Mouse (Mus musculus) regulatory T cell (primary cell): ENCODE measurements around the gene Pirt.

Source experiments
- in situ Hi-C: fragments of 300-600 bp; cut with MboI, MseI; formaldehyde crosslinking; loops from one replicate; pipeline ENCODE4 v1.15.1; 2025; ENCODE audit warnings: high pct_unique_total_duplicates

Pirt gene

DNA sequence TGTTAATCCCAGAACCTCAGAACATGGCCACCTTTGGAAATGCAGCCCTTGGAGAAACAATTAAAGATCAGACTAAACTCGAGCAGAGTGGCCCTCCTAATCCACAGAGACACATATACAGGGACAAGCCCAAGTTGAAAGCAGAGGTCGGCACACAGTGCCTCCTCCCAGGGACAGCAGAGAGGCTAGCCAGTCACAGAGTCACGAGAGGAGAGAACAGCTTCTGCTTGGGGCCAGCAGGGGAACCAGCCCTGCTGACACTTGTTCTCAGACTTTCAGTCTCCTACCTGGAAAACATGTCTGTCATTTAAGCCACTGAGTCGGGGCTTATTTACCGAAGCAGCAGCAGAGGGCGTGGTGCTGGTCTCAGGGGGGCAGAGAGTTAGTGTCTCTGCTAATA, 34.7 kb downstream of the Pirt start:
- in situ Hi-C loops: no loop called here

DNA sequence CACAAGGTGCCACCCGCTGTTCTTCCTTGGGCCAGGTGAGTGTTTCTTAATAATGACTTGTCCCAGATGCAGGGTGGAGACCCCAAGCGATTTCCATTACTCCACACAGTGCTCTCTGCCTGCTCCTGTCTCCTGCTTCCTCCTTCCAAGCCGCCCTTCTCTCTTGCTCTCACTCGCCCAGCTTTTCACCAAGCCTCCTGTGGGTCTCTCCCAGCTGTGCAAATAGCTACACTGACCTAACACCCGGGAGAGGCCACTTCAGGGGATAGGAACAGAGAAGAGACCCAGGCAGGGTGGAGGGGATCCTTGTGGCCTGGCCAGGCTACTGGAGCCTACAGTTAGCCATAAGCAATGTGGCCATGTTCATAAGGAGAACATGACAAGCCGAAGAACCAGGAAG, 35.1 kb downstream of the Pirt start:
- in situ Hi-C loops: no loop called here

DNA sequence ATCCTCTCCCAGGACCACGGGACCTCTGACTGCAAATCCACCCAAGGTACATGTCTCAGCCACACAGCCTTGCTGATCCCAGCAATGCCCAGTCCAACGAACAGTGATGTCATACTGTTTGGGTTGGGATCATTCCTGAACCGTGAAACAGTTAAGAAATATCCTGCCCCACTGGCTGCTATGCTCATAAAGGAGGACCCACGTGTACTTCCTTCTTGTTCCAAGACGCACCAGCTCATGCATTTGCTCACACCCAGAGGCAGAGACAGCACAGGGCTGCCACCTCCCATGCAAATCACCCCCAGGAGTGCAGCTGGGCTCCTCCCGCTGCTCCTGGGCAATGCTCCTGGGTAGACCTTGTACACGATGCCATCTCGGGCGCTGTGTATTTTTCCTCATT, 44.5 kb downstream of the Pirt start, which contains the start of gene Tmem238l:
TSS of gene Tmem238l (plus strand) at position 336 of the 400 bp plus-strand sequence.
- in situ Hi-C loops: no loop called here

DNA sequence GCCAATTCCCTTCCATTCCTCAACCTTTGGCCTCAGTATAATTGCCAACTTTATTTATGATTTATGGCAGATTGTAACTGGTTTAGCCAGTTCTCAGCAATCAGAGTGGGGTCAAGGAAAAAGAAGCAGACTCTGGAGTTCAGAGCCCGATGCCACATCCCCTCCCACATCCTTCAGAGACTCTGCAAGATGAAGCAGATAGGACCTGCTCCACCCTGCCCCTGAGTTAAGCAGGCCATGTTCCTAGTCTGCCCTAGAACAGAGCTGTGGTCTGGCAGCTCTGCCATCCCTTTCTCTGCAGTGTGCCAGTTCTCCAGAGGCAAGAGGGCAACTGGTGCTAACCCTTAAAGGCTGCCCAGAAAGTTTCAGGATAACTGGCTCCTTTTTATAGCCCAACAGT, 49.0 kb downstream of the Pirt start:
- in situ Hi-C loops: no loop called here

DNA sequence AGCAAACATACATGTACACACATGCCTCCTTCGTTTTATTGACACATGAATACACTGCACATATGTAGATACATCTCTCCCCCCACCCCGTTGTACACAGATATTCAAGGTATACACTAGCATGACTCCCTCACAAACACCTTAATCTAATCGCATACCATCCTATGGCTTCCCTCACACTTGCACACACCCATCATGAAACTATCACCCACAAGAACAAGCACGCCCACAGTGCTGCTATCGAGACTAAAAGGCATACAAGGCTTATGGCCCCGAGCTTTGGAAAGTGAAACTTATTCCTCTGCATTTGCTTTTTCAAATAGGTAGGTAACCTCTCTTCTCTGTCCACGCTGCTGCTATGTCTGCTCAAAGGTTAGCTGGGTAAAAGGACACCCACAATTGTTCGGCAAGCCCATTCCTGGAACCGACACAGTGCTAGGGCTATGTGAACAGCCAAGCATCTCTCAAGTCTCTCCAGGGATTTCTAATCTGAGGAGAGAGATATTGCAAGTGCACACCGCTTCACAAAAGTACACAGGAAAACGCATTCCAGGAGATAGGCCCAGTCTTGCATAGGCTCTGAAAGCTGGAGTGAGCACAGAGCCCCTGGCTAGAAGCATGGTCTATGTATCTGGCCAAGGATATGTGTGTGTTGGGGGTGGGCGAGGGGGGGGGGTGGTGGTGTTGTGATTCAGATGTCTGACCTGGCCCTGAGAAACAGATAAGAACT, 49.8 kb downstream of the Pirt start:
- in situ Hi-C loops: no loop called here

DNA sequence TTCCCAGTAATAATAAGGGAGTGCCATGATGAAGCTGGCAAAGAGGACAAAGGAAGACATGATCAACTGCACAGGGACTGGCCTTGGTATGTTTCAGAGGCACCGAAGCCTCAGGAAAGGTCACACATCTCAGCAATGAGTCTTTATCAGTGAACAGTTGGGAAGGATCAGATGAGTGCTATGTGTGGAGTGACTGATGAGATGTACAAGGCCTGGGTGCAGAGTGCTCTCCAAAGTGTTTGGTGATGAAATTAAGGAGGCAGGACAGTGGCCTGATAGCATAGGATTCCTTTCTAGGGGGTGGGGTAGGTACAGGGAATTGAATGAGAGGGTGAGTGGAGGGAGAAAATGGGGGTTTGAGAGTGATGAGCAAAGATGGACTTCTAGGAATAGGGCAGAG, 51.7 kb downstream of the Pirt start:
- in situ Hi-C loops: no loop called here

DNA sequence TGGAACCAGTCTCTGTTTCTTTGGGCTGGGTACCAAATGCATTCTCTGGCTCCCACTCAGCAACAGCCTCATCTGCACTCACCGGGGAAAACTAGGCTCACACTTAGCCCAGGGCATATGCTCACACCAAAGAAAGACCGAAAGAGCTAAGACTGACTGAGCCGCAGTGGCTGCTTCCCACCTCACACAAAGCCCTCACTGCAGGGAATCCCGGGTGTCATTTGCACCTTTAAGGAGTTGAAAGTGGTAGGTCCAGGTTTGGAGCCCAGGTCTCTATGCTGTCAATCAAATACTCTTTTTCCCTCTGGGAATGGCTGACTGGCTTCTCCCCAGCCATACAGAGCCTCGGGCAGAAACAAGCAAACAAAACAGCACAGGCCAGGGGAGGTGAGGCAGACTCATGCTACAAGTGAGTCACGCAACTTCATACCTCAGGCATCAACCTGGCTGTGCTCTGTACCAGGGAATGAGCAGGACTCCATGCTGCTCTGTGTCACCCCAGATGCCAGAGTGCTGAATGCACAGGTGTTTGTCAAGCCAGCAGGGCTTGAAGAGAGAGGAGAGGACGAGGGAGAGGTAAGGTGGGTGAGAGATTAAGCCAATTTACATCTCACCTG, 54.8 kb downstream of the Pirt start:
- in situ Hi-C loops: no loop called here

DNA sequence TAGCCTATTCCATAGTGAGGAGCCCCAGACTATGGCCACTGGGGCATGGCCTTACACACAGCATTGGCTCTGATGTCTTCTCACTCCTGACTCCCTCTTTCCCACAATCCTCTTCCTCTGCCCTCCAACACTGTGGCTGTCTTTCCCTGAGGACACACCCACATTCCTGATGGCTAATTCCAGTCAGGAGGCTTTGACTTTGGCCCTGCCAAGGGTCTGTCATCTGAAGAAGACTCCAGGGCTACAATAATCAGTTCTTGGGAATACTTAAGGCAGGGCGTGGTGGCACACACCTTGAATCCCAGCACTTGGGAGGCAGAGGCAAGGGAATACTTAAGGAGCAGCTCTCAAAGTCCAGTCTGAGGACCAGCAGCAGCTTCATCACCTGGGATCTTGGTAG, 56.8 kb downstream of the Pirt start:
- in situ Hi-C loops: no loop called here

DNA sequence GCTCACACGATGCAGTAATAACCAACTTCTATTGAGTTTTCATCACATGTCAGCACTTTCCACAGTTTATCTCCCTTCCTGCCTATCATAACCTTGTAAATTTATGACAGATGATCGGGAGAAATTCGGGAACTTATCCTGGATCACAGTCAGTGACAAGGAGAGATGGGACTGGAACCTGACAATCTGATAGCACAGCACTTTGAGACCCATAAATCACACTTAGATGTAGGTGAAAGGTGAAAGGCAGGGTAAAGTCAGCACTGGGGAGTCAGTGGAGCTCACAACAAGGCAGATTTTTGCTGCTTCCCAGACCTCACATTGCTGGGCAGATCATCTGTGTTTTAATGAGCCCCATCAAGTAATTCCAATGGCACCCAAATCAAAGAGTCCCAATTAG, 61.7 kb downstream of the Pirt start:
- in situ Hi-C loops: no loop called here

DNA sequence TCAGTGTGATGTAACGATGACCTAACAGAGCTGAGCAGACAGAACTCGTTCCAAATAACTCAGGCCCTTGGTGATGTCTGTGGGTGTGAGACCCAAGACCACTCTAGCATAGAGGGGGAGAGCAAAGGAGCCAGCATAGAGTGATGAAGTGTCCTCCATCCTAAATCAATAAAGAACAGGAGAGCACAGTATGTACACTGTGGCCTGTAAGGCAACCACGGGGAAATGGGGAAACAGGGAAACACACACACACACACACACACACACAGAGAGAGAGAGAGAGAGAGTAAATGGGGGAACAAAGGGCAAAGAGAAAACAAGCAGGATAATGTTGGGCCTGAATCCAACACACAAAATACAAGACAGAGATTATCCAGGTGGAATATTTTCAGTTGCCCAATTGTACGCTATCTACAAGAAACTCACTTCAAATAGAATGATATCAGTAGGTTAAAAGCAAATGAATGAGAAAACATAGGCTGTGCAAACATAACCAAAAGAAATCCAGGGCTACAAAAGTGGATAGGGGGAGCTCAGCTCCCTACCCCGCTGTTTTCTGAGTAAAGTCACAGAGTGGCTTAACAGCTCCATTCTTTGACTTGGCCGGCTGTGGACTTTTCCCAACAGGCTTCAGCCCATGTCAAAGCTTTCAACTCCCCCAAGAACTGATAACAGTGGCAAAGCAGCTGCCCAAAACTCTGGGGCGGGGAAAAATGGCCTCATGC, 64.0 kb downstream of the Pirt start:
- in situ Hi-C loops: no loop called here
